Mouse (Mus musculus): ENCODE data around the gene Wnt6.

Gene Wnt6

DNA sequence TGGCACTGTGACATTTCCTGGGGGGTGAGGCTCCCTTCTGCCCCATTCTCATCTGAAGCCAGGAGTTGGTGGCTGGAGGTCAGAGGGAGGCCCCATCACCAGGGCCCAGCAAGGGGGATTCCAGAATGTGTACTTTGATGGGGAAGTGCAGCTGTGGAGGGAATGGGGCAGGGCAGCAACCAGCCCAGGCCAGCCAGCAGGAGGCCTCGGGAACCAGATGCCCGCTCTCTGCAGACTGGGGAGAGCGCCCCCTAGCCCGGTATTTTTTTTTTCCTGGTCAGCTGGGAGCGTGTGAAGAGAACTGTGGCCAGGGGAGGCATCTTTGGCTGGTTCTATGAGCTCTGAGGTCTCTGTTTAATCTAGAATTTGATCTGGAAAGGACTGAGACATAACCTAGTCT lies 4.1 kb downstream of the Wnt6 start:
- no peak for DNase-seq (ENCODE audit: low spot score in 2 of 2)

DNA sequence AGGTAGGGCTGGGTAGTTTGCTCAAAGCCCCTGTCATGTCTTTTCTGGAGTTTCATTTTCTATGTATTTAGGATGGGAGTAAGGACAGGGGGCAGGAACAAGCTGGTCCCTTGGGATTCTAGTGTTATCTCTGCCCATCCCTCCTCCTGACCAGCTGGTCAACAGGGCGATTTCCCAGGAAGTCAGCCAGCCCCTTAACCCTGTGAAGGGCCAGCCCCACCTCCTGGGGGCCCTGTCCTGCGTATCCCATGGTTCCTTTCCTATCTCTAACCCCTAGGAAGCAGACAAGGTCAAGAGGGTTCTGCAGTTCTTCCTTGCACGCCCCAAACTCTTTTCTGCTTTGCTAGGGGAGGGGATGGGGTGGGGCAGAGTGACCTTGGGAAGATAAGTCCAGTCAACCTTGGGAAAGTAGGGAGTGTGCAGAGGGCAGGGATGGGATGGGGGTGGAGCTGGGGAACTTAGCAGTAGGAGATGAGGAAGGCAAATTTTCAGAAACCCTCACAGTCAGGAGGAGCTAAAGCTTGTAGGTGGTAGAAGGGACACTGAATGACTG lies 7.3 kb downstream of the Wnt6 start:
- DNase-seq (ENCODE audit: low spot score in 2 of 2): no peak

DNA sequence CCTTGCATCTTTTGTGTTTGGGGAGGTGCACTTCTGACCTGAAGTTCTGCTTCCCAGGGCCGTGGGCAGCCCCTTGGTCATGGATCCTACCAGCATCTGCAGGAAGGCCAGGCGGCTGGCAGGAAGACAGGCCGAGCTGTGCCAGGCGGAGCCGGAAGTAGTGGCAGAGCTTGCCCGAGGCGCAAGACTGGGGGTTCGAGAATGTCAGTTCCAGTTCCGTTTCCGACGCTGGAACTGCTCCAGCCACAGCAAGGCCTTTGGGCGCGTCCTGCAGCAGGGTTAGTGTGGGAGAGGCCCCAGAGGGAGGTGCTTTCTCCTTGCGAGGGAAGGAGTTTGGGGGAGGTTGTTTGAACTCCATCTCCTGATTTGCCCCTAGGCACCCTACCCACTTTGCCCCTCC lies 10.4 kb downstream of the Wnt6 start:
- no peak for DNase-seq (ENCODE audit: low spot score in 2 of 2)

DNA sequence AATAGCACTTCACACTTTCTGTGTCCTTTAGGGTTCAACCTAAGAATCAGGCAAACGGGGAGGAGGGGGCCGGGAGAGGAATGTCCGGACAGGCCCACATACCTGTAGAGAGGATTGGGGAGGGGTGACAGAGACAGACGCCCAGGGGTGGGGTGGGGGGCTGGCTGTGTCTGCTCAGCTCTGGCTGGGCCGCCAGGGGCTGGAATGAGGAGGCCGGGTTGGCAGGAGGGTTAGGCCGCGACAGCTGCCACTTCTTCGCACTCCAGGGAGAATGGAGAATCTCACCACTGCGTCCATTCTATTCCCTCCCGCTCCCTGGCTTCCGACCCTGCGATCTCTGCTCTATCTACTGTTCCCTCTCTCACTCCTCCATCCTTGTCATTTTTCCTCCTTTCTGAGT lies 11.9 kb downstream of the Wnt6 start:
- no peak for DNase-seq (ENCODE audit: low spot score in 2 of 2)

DNA sequence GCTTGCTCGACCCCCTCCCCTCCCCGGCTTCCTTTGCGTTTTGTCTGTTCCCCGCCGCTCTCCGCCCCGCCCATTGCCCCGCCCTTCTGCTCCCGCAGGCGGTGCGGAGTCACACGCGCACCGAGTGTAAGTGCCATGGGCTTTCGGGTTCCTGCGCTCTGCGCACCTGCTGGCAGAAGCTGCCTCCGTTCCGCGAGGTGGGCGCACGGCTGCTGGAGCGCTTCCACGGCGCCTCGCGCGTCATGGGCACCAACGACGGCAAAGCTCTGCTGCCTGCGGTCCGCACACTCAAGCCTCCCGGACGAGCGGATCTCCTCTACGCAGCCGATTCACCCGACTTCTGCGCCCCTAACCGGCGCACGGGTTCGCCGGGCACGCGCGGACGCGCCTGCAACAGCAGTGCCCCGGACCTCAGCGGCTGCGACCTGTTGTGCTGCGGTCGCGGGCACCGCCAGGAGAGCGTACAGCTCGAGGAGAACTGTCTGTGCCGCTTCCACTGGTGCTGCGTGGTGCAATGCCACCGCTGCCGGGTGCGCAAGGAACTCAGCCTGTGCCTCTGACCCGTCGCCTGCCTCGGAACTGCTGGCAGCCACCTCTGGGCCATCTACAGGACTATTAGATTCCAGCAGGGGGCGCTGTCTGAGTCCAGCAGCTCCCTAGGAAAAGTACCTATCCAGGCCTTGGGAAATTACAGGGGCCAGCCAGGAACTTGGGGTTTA lies 12.5 kb downstream of the Wnt6 start:
- DNase-seq (ENCODE audit: low spot score in 2 of 2): no peak

DNA sequence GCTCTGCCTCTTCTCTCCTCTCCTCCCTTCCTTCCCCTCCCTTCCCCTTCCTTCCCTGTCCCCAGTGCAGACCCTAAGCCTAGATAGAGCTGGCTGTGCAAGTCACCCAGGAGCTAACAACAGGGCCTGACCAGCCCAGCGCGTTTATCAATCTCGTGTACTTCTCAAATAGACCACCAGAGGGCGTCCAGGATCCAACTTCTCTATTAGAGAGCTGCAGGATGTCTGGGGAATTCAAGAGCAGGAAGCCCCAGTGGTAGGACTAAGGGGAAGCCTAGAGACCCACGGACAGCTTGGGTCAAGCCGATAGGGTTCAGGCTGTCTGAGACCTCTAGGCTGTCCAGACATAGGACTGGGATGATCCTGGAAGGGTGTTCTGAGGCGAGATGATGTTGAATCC lies 16.2 kb downstream of the Wnt6 start:
- DNase-seq (ENCODE audit: low spot score in 2 of 2): peak; percentile 38 to 71

DNA sequence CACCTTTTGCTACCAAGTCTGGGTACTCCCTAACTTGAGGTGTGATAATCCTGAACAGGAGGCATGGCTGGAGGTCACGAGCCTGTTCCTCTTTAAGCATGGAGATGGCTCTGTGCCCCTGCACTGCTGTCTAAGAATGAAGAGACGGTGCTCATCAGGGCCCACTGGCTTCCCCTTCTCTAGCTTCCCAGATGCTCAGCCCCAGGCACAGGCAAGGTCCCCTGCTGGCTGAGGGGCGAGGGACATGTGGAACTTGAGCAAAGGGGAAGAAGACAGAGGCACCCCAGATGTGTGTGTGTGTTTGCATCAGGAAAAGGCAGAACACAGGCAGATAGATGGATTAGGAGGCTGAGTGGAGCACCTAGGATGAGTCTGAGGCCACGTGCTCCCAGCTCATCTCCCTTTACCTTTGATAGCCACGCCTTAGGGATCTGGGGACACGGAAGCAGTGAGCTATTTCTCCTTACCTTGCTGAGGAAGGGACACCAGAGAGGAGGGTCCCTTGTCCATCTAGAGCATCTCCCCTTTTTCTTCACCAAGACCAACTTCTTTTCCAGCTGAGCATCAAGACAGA lies 17.0 kb downstream of the Wnt6 start:
- no peak for DNase-seq (ENCODE audit: low spot score in 2 of 2)

DNA sequence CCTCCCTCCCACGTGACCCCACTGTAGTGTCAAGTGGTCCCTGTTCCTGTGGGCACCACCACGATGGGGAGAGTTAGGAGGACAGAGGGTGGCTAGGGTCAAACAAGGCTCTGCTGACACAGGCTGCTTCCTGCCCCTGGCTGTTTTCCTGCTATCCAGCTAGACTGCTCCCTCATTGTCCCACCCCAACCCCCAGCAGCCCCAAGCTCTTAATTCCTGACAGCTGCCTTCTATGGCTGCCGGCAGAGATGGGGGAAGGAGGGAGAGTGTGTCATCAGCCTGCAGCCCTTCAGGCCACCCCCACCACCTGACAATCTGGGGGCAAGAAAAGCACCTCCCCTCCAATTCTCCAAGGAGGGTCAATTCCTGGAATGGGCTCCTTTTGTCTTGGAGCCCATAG lies 18.4 kb downstream of the Wnt6 start:
- no peak for DNase-seq (ENCODE audit: low spot score in 2 of 2)

DNA sequence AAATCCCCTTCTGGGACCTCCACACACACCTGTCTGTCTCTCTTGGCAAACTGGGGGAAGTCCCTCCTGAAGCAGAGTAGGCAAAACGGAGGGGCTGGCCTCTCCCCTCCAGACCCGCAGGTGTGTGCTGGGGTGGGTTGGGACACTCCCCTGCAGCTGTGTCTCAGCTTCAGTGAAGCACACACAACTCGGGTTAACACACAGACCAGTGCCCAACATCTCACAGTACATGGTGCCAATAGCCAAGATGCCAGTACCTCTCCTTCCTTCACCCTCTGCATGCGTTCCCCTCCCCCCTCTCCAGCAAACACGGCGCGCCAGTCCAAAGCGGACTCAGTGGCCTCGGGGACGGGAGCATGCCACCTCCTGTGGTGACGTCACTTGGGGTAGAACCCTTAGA lies 19.6 kb downstream of the Wnt6 start, which contains the start of gene Wnt10a:
TSS of gene Wnt10a (plus strand) at position 268 of the 400 bp plus-strand sequence.
- no peak for DNase-seq (ENCODE audit: low spot score in 2 of 2)

DNA sequence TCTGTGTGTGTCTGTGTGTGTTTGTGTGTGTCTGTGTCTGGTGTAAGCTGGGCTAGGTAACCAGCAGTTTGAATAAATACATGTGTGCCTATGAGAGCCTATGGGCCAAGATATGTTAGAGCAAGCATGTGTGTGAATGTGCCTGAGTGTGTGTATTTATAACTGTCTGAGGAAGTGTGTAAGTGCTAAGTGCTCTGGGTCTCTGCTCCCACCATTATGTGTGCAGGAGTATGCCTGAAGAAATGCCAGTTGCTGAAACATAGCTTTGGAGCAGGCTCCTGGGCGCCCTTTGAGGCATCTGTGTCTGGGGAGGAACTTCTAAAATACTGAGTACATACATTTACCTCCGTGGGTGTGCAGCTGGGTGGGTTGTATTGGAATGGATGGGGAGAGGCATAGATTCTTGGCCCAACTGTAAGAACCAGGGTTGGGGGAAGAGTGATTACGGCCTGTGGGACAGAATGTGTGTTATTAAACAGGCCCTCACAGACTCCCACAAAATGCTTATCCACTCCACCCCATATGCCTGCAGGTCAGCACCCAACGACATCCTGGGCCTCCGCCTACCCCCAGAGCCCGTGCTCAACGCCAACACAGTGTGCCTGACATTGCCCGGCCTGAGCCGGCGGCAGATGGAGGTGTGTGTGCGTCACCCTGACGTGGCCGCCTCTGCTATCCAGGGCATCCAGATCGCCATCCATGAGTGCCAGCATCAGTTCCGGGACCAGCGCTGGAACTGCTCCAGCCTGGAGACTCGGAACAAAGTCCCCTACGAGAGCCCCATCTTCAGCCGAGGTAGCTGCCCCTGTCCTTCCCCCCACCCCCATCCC lies 21.4 kb downstream of the Wnt6 start:
- no peak for DNase-seq (ENCODE audit: low spot score in 2 of 2)

DNA sequence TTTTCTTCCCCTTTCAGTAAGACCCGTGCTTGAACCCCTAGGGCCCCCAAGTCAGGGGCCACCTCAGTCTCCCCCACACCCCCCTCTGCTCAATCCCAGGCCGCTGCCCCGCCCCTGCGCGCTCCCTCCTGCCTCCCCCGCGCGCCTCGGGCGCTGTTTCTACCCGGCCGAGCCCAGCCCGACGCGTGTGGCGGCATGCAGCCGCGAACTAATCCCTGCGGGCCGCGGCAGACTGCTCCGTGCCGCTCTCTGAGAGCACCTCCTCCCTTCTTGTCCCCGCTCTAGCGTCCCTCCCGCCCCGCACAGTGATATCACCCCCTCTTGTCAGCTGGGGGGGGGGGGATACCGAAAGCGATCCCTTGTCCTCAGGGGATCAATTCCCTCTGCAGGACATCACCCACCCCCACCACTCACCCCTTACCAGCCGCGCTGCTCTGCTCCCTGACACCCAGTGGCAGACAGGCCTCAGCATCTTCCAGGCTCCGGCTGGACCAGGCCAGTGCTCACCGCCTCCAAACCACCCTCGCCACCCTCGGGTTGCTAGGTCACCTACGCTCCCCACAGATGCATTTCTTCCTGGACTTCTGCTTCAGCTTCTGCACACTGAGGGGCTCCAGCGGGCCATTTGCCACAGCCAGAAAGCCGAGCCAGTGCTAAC lies 22.9 kb downstream of the Wnt6 start:
- no peak for DNase-seq (ENCODE audit: low spot score in 2 of 2)

DNA sequence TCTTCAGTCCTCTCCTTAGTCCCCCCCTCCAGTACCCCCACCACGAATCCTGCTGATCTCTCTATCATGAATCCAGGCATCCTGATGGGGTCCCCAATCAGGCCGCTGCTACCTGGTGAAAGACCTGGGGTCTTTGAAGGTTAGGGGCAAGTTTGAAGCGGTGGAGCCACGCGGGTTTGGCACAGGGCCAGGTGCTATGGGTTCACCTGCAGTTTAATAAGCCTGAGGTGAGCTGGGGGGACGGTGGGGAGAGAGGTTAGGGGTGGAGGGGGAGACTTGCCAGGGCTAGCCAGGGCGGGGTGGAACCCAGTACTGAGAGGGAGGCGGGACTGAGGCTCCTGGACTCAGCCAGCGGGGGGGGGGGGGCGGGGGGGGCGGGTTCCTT lies 23.4 kb downstream of the Wnt6 start:
- DNase-seq (ENCODE audit: low spot score in 2 of 2): no peak

DNA sequence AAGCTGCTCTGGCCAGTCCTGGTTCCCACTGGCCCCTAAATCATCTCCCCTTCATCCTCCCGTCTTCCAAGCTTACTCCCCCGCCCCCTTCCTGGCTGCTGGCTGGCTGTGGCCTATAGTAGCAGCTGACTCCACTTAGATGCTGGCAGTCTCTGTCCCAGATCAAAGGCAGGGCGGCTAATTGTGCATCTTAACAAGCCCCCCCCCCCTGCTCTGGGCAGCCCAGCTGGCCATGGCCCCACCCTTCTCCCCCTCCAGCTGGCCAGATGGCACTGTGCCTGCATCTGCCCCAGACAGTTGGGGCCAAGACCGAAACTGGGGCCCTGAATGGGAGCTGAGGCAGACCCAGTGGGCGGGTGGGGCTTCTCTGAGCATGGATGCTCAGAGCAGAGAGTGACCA lies 25.8 kb downstream of the Wnt6 start:
- DNase-seq (ENCODE audit: low spot score in 2 of 2): no peak

DNA sequence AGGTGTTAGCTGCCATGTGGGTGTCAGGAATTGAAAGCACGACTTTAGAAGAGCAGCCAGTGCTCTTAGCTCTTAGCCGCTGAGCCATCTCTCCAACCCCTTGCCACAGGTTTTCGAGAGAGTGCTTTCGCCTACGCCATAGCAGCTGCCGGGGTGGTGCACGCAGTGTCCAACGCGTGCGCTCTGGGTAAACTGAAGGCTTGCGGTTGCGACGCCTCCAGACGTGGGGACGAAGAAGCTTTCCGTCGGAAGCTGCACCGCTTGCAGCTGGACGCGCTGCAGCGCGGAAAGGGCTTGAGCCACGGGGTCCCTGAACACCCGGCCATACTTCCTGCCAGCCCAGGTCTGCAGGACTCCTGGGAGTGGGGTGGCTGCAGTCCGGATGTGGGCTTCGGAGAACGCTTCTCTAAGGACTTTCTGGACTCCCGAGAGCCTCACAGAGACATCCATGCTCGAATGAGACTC lies 28.8 kb downstream of the Wnt6 start:
- DNase-seq (ENCODE audit: low spot score in 2 of 2): no peak

DNA sequence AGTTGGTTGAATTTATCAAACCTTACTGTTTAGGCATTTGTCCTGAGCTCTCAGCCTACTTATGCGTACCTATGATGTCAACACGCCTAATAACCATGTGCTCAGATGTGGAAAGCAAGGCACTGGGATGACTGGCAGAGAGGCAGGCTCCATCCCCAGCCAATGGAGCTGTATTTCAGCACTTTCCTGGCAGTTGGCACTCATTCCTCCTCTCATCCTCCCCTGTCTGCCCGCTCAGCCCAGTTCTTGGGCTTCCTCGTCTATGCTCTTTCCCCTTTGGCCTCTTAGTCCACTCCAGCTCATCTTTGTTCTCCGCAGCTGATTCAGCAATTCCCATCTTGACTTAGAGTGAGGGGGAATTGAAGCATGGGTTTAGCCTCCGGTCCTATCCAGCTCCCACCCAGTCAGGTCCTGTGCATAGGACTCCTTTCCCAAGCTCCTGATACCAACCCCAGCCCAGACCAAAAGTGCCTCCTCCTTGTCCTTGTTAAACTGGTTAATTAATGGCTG lies 30.0 kb downstream of the Wnt6 start:
- no peak for DNase-seq (ENCODE audit: low spot score in 2 of 2)

DNA sequence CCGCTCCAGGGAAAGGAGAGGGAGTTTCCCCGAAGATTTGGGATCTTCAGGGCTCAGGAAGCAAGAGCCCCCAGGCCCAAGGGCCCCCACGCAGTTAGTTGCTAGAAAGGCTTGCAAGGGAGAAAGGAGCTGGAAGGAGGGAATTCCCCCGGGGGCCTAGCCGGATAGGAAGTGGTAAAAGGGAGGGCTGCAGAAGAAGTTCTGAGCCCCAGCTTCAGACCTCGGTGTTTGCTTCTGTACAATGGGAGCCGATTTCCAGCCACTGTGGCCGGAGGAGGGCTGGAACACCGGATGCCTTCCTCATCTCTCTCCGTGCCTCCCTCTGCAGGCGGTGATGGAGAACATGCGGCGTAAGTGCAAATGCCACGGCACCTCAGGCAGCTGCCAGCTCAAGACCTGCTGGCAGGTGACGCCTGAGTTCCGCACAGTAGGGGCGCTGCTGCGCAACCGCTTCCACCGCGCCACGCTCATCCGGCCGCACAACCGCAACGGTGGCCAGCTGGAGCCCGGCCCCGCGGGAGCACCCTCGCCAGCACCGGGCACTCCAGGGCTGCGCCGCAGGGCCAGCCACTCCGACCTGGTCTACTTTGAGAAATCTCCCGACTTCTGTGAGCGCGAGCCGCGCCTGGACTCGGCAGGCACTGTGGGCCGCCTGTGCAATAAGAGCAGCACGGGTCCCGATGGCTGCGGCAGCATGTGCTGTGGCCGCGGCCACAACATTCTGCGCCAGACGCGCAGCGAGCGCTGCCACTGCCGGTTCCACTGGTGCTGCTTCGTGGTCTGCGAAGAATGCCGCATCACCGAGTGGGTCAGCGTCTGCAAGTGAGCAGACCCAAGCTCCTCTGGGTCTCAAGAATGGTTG lies 31.3 kb downstream of the Wnt6 start:
- DNase-seq (ENCODE audit: low spot score in 2 of 2): peak; percentile 66 to 81

DNA sequence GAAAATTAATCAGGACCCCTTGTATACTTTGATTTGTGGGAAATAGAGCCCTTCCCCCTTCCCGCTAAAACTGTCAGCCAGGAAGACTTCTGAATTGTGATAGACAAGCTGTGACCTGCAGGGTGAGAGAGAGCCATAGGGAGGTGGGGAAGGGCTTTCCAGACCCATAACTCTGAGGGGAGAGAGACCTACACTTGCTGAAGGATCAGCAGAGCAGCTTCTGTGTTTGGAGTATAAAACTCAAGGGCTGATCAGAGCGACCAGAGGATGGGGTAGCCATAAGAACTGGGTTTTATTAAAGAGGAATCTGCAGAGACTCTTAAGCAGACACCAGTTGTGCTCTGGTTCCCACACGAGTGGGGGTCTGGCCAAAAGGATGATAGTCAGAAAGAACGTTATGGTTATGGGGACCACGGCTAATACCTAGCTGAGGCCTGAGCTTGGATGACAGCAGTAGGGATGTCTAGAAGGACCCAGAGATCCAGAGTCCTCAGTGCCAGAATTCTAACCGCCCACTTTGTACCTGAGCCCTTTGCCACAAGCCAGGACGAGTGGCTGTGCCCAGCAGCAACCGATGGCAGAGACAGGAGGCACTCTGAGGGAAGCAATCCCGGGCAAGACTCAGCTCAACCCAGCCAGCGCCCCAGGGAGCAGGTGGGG lies 32.6 kb downstream of the Wnt6 start:
- no peak for DNase-seq (ENCODE audit: low spot score in 2 of 2)

DNA sequence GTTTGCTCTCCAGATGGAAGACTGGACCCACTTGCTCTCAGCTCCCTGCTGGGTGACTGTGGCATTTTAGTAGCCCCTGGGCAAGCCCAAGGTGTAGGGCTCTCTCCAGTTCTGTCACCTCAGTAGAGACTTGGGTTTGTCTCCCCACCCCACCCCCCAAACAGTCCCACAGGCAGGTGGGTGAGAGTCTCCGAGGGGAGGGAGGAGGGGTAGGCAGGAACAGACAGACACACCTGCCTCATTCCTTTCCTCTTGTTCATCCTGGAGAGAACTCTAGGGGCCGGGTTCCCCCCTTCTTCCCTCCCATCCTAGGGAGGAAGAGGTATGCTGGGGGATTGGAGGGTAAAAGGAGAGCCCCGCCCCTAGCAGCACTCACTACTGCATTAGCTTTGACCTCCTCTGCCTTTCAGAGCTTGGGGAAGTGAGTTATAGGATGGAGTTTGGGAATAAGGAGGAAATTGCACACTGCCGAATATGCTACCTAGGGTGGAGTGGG lies 33.7 kb downstream of the Wnt6 start:
- DNase-seq (ENCODE audit: low spot score in 2 of 2): no peak

DNA sequence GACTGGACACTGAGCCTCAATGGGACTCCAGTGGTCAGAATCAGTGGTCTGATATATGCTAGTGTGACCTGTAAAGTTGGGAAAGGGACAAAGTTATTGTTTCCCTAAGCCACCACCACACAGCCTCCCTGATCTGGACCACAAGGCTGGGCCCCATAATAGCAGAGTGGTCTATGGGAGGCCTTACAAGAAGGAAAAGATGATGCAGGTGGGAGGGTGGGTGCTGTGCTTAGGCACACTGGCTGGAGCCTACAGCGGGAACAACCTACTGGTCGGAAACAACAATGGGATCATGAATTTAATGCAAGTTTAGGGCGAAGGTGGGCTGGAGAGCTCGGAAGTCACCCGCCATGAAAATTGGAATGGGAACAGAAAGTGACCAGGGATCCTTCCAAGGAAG lies 34.2 kb downstream of the Wnt6 start:
- DNase-seq (ENCODE audit: low spot score in 2 of 2): no peak

Measured in thymus, postnatal 10 days (tissue).